14 mouse cellular contexts compared by ENCODE assay signal in genomic region chr4:136699084-136699450, GRCm38 (mm10).
DNase-seq lines count a peak whose midpoint lies in the region; ATAC-seq lines count a peak whose summit lies in the region.
"Had no signal": no experiment of that assay in that cellular context is flagged by ENCODE, and none has a peak within 500 bp of the region (broad histone marks: within the 10 kb centered on the region; RNA-seq: fewer than 3 reads in every experiment).

No protein-coding gene starts in this region.

- intact Hi-C loops in heart, postnatal 36 days (cut with DNase I): no loop called here

- H3K4me3 ChIP-seq in neural tube, embryonic 13.5 days: no peak overlapping the region
- no peak overlapping the region for H3K4me3 ChIP-seq in neural tube, embryonic 15.5 days (replicated peaks)
- H3K4me3 ChIP-seq in embryonic facial prominence, embryonic 10.5 days: no peak overlapping the region
- no peak overlapping the region for H3K4me3 ChIP-seq in hindbrain, embryonic 12.5 days
- H3K4me3 ChIP-seq in midbrain, embryonic 15.5 days: no peak overlapping the region
- H3K4me3 ChIP-seq: heart, embryonic 13.5 days; liver, embryonic 12.5 days had no signal

- ATAC-seq in neural tube, embryonic 13.5 days (ENCODE audit: low read depth): 0 out of 2 replicates have a peak, but pooled peaks have one; percentile 15
- ATAC-seq in neural tube, embryonic 15.5 days (ENCODE audit: low FRiP score): no peak
- no peak for ATAC-seq in hindbrain, embryonic 12.5 days (ENCODE audit: low FRiP score)
- ATAC-seq in midbrain, embryonic 15.5 days (replicated peaks): no peak
- ATAC-seq: intestine, postnatal 0 days; liver, embryonic 12.5 days had no signal

- peak overlapping the region; percentile 59; the same call in 1 of the 2 replicates for H3K27ac ChIP-seq in neural tube, embryonic 13.5 days (replicated peaks)
- no peak overlapping the region for H3K27ac ChIP-seq in neural tube, embryonic 15.5 days (replicated peaks)
- H3K27ac ChIP-seq in embryonic facial prominence, embryonic 10.5 days (replicated peaks): peak overlapping the region; percentile 45; the same call in 1 of the 2 replicates
- peak overlapping the region; percentile 62 for H3K27ac ChIP-seq in hindbrain, embryonic 12.5 days
- peak overlapping the region; percentile 56 for H3K27ac ChIP-seq in midbrain, embryonic 15.5 days
- H3K27ac ChIP-seq: heart, embryonic 13.5 days; liver, embryonic 12.5 days had no signal

- peaks cover 49% of the 10 kb centered on the region for H3K4me1 ChIP-seq in neural tube, embryonic 13.5 days (replicated peaks)
- peaks cover 27% of the 10 kb centered on the region for H3K4me1 ChIP-seq in neural tube, embryonic 15.5 days
- H3K4me1 ChIP-seq in embryonic facial prominence, embryonic 10.5 days: peaks cover 55% of the 10 kb centered on the region
- H3K4me1 ChIP-seq in hindbrain, embryonic 12.5 days: peaks cover 41% of the 10 kb centered on the region
- peaks cover 35% of the 10 kb centered on the region for H3K4me1 ChIP-seq in midbrain, embryonic 15.5 days
- H3K4me1 ChIP-seq: heart, embryonic 13.5 days; liver, embryonic 12.5 days had no signal

- H3K27me3 ChIP-seq in neural tube, embryonic 13.5 days: no peaks in the 10 kb centered on the region
- no peaks in the 10 kb centered on the region for H3K27me3 ChIP-seq in neural tube, embryonic 15.5 days (replicated peaks)
- H3K27me3 ChIP-seq in embryonic facial prominence, embryonic 10.5 days (replicated peaks; ENCODE audit: low read depth, poor library complexity, severe bottlenecking): no peaks in the 10 kb centered on the region
- H3K27me3 ChIP-seq in hindbrain, embryonic 12.5 days: no peaks in the 10 kb centered on the region
- no peaks in the 10 kb centered on the region for H3K27me3 ChIP-seq in midbrain, embryonic 15.5 days (replicated peaks)
- H3K27me3 ChIP-seq: liver, embryonic 12.5 days had no signal

- no peaks in the 10 kb centered on the region for H3K9me3 ChIP-seq in neural tube, embryonic 13.5 days
- H3K9me3 ChIP-seq in neural tube, embryonic 15.5 days (replicated peaks): no peaks in the 10 kb centered on the region
- H3K9me3 ChIP-seq in embryonic facial prominence, embryonic 10.5 days: no peaks in the 10 kb centered on the region
- H3K9me3 ChIP-seq in hindbrain, embryonic 12.5 days (replicated peaks): no peaks in the 10 kb centered on the region
- H3K9me3 ChIP-seq in midbrain, embryonic 15.5 days: no peaks in the 10 kb centered on the region
- H3K9me3 ChIP-seq: heart, embryonic 13.5 days; liver, embryonic 12.5 days had no signal

- no peak for DNase-seq in embryonic facial prominence, embryonic 10.5 days (ENCODE audit: low spot score)
- no peak for DNase-seq in heart, postnatal 36 days
- DNase-seq in testis, postnatal 10 days (ENCODE audit: low spot score): no peak
- no peak for DNase-seq in adrenal gland, adult 8-10 months
- DNase-seq: adrenal gland, postnatal 36 days; lung, postnatal 10 days; thymus, postnatal 14 days had no signal

- H3K9ac ChIP-seq in neural tube, embryonic 13.5 days: no peak overlapping the region
- no peak overlapping the region for H3K9ac ChIP-seq in neural tube, embryonic 15.5 days (replicated peaks)
- H3K9ac ChIP-seq in hindbrain, embryonic 12.5 days: no peak overlapping the region
- H3K9ac ChIP-seq in midbrain, embryonic 15.5 days: no peak overlapping the region
- H3K9ac ChIP-seq: heart, embryonic 13.5 days; liver, embryonic 12.5 days had no signal

- WGBS in neural tube, embryonic 13.5 days: 56% methylated on average over 7 of the region's 7 CpGs
- 54% methylated on average over 7 of the region's 7 CpGs for WGBS in neural tube, embryonic 15.5 days
- 69% methylated on average over 7 of the region's 7 CpGs for WGBS in embryonic facial prominence, embryonic 10.5 days
- WGBS in hindbrain, embryonic 12.5 days: 61% methylated on average over 7 of the region's 7 CpGs
- WGBS in midbrain, embryonic 15.5 days: 38% methylated on average over 7 of the region's 7 CpGs

- no peak overlapping the region for H3K4me2 ChIP-seq in neural tube, embryonic 13.5 days
- H3K4me2 ChIP-seq in neural tube, embryonic 15.5 days: no peak overlapping the region
- H3K4me2 ChIP-seq in hindbrain, embryonic 12.5 days (replicated peaks): no peak overlapping the region
- no peak overlapping the region for H3K4me2 ChIP-seq in midbrain, embryonic 15.5 days
- H3K4me2 ChIP-seq: heart, embryonic 13.5 days; liver, embryonic 12.5 days had no signal

- peaks cover 19% of the 10 kb centered on the region for H3K36me3 ChIP-seq in neural tube, embryonic 13.5 days
- H3K36me3 ChIP-seq in neural tube, embryonic 15.5 days: peaks cover 15% of the 10 kb centered on the region
- peaks cover 20% of the 10 kb centered on the region for H3K36me3 ChIP-seq in embryonic facial prominence, embryonic 10.5 days (replicated peaks)
- H3K36me3 ChIP-seq in hindbrain, embryonic 12.5 days: peaks cover 20% of the 10 kb centered on the region
- H3K36me3 ChIP-seq in midbrain, embryonic 15.5 days (replicated peaks): peaks cover 14% of the 10 kb centered on the region; the same call in 1 of the 2 replicates
- H3K36me3 ChIP-seq: heart, embryonic 13.5 days; liver, embryonic 12.5 days had no signal
